Mouse (Mus musculus) cerebellum, adult 2 months (tissue): ENCODE data around the gene Erbb3.
"Not testable (repeated sequence)": the region's sequence is repeated elsewhere in the genome, so short reads cannot be mapped to it uniquely, and the experiment has no call there.

Experiments
- CTCF ChIP-seq: fragments of 200-500 bp; IDR thresholded peaks from 2 replicates; pipeline ENCODE4 v1.5.1; 2011; ENCODE audit warnings: low read depth, mild to moderate bottlenecking, control low read depth, low read length, moderate library complexity, borderline replicate concordance; ENCODE audit not compliant: insufficient read depth
- POLR2A ChIP-seq: fragments of 200-500 bp; IDR thresholded peaks from 2 replicates; pipeline ENCODE4 v1.6.1; 2011; ENCODE audit warnings: low read length, control low read depth, borderline replicate concordance; ENCODE audit not compliant: insufficient read depth

GRCm38 (mm10) chr10:128613820-128614219 is 24.4 kb upstream of the Erbb3 start:
- not testable (repeated sequence) for TF ChIP-seq CTCF, POLR2A
